Mouse (Mus musculus) liver, embryonic 11.5 days (tissue): ENCODE results near the gene Lmo2. TPM values are rescaled to one million over a fixed set of nuclear protein-coding genes. Genes with fewer than 3 reads are reported as not detected.
"Not testable (repeated sequence)": the region's sequence is repeated elsewhere in the genome, so short reads cannot be mapped to it uniquely, and the experiment has no call there.

Experiments
- ATAC-seq: fragments of 200-750 bp; cut with Nextera tagmentation; replicated peaks from 2 replicates; pipeline ENCODE4 v1.8.0; 2017; ENCODE audit warnings: moderate number of reproducible peaks, mild to moderate bottlenecking, moderate TSS enrichment, moderate library complexity; ENCODE audit not compliant: low FRiP score
- DNase-seq: peaks from one replicate; pipeline ENCODE4 v3.0.0-alpha.2; 2017; ENCODE audit warnings: low spot score
- H3K27ac ChIP-seq: fragments of 300-500 bp; sonication (generic); 2 replicates; pipeline ENCODE4 v1.5.1; 2014; ENCODE audit warnings: mild to moderate bottlenecking, low read depth, low read length, control low read depth
- H3K27me3 ChIP-seq: fragments of 300-500 bp; sonication (generic); replicated peaks from 2 replicates; pipeline ENCODE4 v1.6.1; 2014; ENCODE audit warnings: low read length, mixed read lengths; ENCODE audit not compliant: control insufficient read depth, insufficient read depth
- H3K36me3 ChIP-seq: fragments of 300-500 bp; sonication (generic); 2 replicates; pipeline ENCODE4 v1.6.1; 2014; ENCODE audit warnings: mild to moderate bottlenecking, low read length, moderate library complexity, mixed read lengths; ENCODE audit not compliant: control insufficient read depth, insufficient read depth
- H3K4me1 ChIP-seq: fragments of 300-500 bp; sonication (generic); replicated peaks from 2 replicates; pipeline ENCODE4 v1.6.1; 2014; ENCODE audit warnings: low read length, mixed read lengths; ENCODE audit not compliant: control insufficient read depth, insufficient read depth
- H3K4me2 ChIP-seq: fragments of 300-500 bp; sonication (generic); 2 replicates; pipeline ENCODE4 v1.6.1; 2014; ENCODE audit warnings: mild to moderate bottlenecking, control low read depth, moderate library complexity
- H3K4me3 ChIP-seq: fragments of 300-500 bp; sonication (generic); 2 replicates; pipeline ENCODE4 v1.5.1; 2014; ENCODE audit warnings: low read depth, low read length, control low read depth
- H3K9ac ChIP-seq: fragments of 300-500 bp; sonication (generic); 2 replicates; pipeline ENCODE4 v1.6.1; 2014; ENCODE audit warnings: low read depth, low read length, control low read depth
- H3K9me3 ChIP-seq: fragments of 300-500 bp; sonication (generic); 2 replicates; pipeline ENCODE4 v1.6.1; 2016; ENCODE audit warnings: low read length, inconsistent platforms, mixed read lengths; ENCODE audit not compliant: control insufficient read depth
- WGBS: fragments of 180-500 bp; shearing (Covaris S2); extraction: QIAGEN DNeasy Blood & Tissue Kit; methylation state at CpG from one replicate; pipeline ENCODE4 v1.1.7; 2014; 5-methylcytosine and 5-hydroxymethylcytosine counted together
- polyA plus RNA-seq: library from polyadenylated mRNA; unstranded; fragments of >200 nt; fragmentation: Nextera tagmentation; extraction: Ambion mirVana; gene quantifications from 2 replicates; pipeline ENCODE4 v1.2.1, GENCODE M21; 2014

Lmo2 gene
- polyA plus RNA-seq, 1 experiment from 2014 or later = 191 TPM

DNA sequence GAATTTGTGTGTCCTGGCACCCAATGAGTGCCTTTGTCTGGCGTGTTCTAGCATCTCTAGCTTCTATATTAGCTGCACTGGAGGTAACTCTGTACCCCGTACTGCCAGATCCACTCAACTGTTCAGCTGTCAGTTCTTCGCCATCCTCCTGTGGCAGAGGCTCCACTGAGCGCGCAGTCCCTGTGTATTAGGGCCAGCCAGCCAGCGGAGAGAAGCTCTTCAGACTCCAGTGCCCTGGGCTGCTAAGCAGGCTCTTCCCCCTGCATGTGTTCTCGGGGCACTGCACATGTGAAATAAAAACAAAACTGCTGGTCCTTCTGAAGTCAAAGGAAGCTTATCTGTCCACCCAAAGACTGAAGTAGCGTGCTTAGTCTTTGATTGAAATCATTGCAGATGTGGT, 19.4 kb downstream of the Lmo2 start:
- Histone ChIP-seq H3K4me2 (no peak overlapping the region), H3K9ac (no peak overlapping the region), H3K4me3 (no peak overlapping the region), H3K36me3 (peaks cover 24% of the 10 kb centered on the region), H3K27ac (no peak overlapping the region), H3K4me1 (peaks cover 6% of the 10 kb centered on the region; the same call in 1 of the 2 replicates), H3K27me3 (peaks cover 3% of the 10 kb centered on the region; the same call in 1 of the 2 replicates), H3K9me3 (no peaks in the 10 kb centered on the region)
- WGBS = 79% methylated on average over 8 of the region's 8 CpGs
- DNase-seq = no peak
- ATAC-seq = no peak

DNA sequence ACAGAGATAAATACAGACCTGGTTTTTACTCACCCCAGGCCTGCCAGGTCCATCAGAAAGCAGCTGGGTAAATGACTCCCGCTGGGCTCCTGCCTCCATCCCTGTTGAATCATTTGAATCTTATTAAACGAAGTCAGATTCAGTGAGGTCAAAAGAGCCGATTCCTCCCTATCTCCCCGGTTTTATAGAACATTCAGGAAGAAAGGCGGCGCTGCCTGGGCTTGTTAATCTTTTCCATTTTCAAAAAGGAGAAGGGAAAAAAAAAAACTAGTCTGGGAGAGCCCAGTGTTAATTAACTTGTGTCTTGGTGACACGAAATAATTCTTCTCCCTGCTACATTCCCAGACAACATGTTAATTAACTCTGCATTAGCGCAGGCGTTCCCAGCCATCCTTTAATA, 19.9 kb downstream of the Lmo2 start:
- Histone ChIP-seq H3K4me3 (no peak overlapping the region), H3K9me3 (no peaks in the 10 kb centered on the region), H3K4me2 (no peak overlapping the region), H3K4me1 (peaks cover 6% of the 10 kb centered on the region; the same call in 1 of the 2 replicates), H3K9ac (no peak overlapping the region), H3K27ac (no peak overlapping the region), H3K27me3 (0 out of 2 replicates have a peak, but pooled peaks cover 3% of the 10 kb centered on the region), H3K36me3 (peaks cover 24% of the 10 kb centered on the region)
- DNase-seq = no peak
- no peak for ATAC-seq
- WGBS = 71% methylated on average over 9 of the region's 9 CpGs

DNA sequence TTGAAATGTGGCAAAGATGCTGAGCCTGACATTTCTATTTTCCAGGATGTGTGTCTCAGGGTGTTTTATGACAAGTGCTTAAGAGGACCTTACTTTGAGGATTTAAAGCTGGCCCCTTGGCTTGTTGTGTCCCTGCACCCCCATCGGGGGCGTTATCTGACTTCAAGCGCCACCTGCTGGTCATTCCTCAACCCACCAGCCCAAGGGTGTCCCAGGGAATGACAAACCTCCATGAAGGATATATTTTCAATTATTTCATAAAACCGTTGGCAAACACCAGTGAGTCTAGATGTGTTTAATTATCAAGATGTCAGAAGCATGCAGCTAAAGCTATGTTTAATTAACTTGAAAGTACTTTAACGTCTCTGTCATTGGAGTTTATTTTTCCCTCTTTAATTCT, 24.5 kb downstream of the Lmo2 start:
- Histone ChIP-seq H3K9me3 (no peaks in the 10 kb centered on the region), H3K4me2 (no peak overlapping the region), H3K4me3 (no peak overlapping the region), H3K9ac (no peak overlapping the region), H3K27me3 (no peaks in the 10 kb centered on the region), H3K4me1 (0 out of 2 replicates have a peak, but pooled peaks cover 2% of the 10 kb centered on the region), H3K27ac (no peak overlapping the region), H3K36me3 (peaks cover 11% of the 10 kb centered on the region)
- DNase-seq = peak; percentile 68
- ATAC-seq = peak; percentile 70
- WGBS = 19% methylated on average over 5 of the region's 5 CpGs

DNA sequence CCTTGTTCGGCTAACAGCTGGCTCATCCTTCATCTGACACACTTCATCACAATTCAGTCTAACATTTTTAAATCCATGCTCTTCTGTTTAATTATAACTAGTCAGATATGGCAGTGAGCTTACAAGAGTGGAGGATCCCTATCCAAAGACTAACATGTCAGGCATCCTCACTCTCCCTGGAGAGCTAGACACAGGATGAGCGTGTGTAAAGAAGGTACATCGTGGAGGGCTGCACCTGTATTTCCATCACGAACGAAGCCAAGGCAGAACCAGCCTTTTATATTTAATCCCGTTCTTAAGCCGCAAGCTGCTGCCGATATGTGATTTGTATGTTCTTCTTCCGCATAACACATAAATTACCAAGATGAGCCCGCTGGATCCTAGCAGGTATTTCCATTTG, 25.4 kb downstream of the Lmo2 start:
- H3K27me3 ChIP-seq = no peaks in the 10 kb centered on the region
- 88% methylated on average over 10 of the region's 10 CpGs for WGBS
- ATAC-seq = no peak

DNA sequence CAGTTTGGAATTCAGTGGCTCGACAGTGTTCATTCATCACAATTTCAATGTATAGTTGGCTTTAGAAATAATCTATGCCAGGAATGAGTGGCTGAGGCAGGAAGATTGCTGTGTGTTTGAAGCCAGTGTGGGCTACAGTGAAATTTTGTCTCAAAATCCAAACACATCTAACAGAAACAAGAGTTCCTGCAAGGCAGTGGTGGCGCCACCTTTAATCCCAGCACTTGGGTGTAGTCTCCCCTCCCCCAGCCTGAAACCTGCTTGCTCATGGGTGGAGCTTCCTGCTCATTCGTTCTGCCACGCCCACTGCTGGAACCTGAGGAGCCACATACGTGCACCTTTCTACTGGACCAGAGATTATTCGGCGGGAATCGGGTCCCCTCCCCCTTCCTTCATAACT, 29.8 kb downstream of the Lmo2 start:
- H3K9me3 ChIP-seq, H3K36me3 ChIP-seq, H3K4me1 ChIP-seq, H3K27ac ChIP-seq, H3K4me2 ChIP-seq, H3K9ac ChIP-seq, H3K4me3 ChIP-seq, ATAC-seq, DNase-seq, H3K27me3 ChIP-seq: not testable (repeated sequence)
- 51% methylated on average over 6 of the region's 8 CpGs for WGBS

More for the DNA sequence above, 25.4 kb downstream of the Lmo2 start:
- Histone ChIP-seq H3K36me3 (peaks cover 11% of the 10 kb centered on the region), H3K4me2 (no peak overlapping the region), H3K9me3 (no peaks in the 10 kb centered on the region), H3K4me1 (0 out of 2 replicates have a peak, but pooled peaks cover 2% of the 10 kb centered on the region), H3K9ac (no peak overlapping the region), H3K4me3 (no peak overlapping the region), H3K27ac (no peak overlapping the region)
- no peak for DNase-seq

DNA sequence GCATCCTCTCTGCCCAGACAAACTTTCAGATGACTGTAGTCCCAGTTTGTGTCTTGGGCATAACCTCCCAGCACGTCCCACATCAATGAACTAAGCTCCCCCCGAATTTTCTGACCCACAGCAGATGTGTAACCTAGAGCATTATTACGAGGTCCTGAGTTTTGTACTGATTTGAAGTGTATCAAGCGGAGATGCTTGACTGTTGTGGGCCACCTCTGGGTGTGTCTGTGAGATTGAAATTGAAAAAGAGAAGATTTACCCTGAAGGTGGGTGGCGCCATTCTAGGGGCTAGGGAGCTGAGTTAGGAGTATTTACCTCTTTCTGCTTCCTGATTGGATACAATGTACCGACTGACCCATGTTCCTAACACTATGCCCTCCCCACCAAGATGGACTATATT, 31.9 kb downstream of the Lmo2 start:
- no peak for DNase-seq
- no peak overlapping the region for H3K27ac ChIP-seq
- no peaks in the 10 kb centered on the region for H3K9me3 ChIP-seq
- H3K4me2 ChIP-seq = no peak overlapping the region
- H3K27me3 ChIP-seq = no peaks in the 10 kb centered on the region
- H3K4me1 ChIP-seq = no peaks in the 10 kb centered on the region
- WGBS = 83% methylated on average over 6 of the region's 6 CpGs
- H3K9ac ChIP-seq = no peak overlapping the region
- H3K36me3 ChIP-seq = no peaks in the 10 kb centered on the region
- no peak for ATAC-seq
- H3K4me3 ChIP-seq = no peak overlapping the region

DNA sequence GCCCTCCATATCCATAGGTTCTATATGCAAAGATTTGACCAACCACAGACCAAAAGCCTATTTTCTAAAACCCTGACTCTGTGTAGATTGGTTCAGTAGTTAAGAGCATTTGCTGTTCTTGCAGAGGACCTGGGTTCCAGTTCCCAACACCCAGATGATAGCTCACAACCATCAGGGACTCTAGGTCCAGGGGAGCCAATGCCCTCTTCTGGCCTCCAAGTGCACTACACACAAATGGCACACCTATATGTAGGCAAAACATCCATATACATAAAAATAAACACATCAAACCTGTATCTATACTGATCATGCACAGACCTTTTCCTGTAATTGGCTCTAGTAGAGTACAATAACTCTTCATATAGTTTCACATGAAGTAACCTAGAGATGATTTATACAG, 33.5 kb downstream of the Lmo2 start:
- DNase-seq = no peak
- no peaks in the 10 kb centered on the region for H3K9me3 ChIP-seq
- H3K36me3 ChIP-seq = no peaks in the 10 kb centered on the region
- H3K4me2 ChIP-seq = no peak overlapping the region
- no peaks in the 10 kb centered on the region for H3K4me1 ChIP-seq
- no peak overlapping the region for H3K9ac ChIP-seq
- H3K27me3 ChIP-seq = no peaks in the 10 kb centered on the region
- no peak overlapping the region for H3K27ac ChIP-seq
- no peak for ATAC-seq
- H3K4me3 ChIP-seq = no peak overlapping the region

DNA sequence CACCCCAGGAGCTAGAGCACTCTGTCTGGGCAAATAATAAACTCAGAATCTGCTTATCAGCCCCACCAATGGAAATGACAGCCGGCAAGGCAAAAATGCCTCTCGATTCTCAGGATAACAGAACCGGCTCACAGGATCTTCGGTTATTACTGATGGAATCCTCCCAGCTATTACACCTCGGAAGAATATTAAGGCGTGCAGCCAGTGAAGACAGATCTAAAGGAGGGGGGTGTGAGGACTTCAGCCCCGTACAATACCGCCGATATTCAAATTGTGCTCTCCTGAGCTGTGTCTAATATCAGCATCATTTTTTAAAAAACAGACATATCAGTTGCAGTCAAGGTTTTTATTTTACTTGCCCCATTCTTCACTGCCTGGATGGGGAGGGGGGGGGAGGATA, 34.4 kb downstream of the Lmo2 start:
- H3K9me3 ChIP-seq = no peaks in the 10 kb centered on the region
- no peaks in the 10 kb centered on the region for H3K27me3 ChIP-seq
- WGBS = 71% methylated on average over 9 of the region's 9 CpGs
- DNase-seq (no peak), ATAC-seq (no peak)
- H3K4me3 ChIP-seq = no peak overlapping the region
- H3K27ac ChIP-seq = no peak overlapping the region
- H3K4me2 ChIP-seq = no peak overlapping the region
- no peaks in the 10 kb centered on the region for H3K36me3 ChIP-seq
- no peaks in the 10 kb centered on the region for H3K4me1 ChIP-seq
- no peak overlapping the region for H3K9ac ChIP-seq

DNA sequence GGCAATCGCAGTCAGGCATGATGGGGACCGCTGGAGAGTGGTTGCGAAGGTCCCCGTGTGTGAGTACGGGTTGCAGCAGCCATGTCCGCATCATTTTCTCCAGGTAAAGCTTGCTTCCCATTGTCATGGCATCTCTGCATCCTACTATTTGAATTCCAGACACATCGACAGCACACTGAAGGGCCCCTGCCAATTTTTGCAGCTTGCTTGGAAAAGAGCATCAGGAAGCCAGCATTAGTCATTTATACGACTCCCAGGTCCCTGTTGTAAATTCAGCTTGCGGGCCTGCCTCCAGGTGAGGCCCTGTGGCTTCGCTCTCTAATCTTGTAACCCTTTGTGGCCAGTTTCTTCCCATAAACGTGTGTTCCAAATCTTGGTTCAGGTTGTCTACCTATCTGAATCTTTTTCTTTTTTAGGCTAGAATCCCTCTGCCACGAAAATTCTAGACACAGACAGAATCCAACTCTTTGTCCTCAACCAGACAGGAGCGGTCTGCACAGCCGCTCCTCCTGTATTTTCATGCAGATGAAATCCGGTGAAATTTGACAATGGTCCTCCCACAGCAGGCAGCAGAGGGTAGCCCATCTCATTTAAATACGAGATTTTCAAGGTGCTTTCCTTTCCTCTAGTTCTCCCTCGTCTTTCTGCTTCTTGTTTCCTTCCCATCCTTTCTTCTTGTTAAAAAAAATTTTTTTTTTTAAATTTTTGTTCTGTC, 35.0 kb downstream of the Lmo2 start:
- Histone ChIP-seq H3K4me2 (no peak overlapping the region), H3K4me3 (no peak overlapping the region), H3K27ac (no peak overlapping the region), H3K9me3 (no peaks in the 10 kb centered on the region), H3K4me1 (no peaks in the 10 kb centered on the region), H3K9ac (no peak overlapping the region), H3K36me3 (no peaks in the 10 kb centered on the region), H3K27me3 (no peaks in the 10 kb centered on the region)
- 48% methylated on average over 17 of the region's 17 CpGs for WGBS
- no peak for ATAC-seq
- no peak for DNase-seq
